11 mouse cellular contexts compared by ENCODE assay signal in genomic region chr14:55883663-55884062, GRCm38 (mm10). TPM values are rescaled to one million over a fixed set of nuclear protein-coding genes. Genes with fewer than 3 reads are reported as not detected.
DNase-seq lines count a peak whose midpoint lies in the region; ATAC-seq and TF ChIP-seq lines count a peak whose summit lies in the region.
"Had no signal": no experiment of that assay in that cellular context is flagged by ENCODE, and none has a peak within 500 bp of the region (broad histone marks: within the 10 kb centered on the region; RNA-seq: fewer than 3 reads in every experiment).

No protein-coding gene starts in this region.

- H3K36me3 ChIP-seq in heart, embryonic 10.5 days = peaks cover 27% of the 10 kb centered on the region
- peaks cover 5% of the 10 kb centered on the region; the same call in 1 of the 2 replicates for H3K36me3 ChIP-seq in heart, adult 2 months (ENCODE audit: control insufficient read depth, insufficient read depth, low read length)
- H3K36me3 ChIP-seq in lung, embryonic 16.5 days (ENCODE audit: control insufficient read depth, insufficient read depth, low read length) = peaks cover 15% of the 10 kb centered on the region
- peaks cover 11% of the 10 kb centered on the region; the same call in 1 of the 2 replicates for H3K36me3 ChIP-seq in lung, postnatal 0 days (ENCODE audit: insufficient read depth, low read length)
- peaks cover 27% of the 10 kb centered on the region for H3K36me3 ChIP-seq in limb, embryonic 10.5 days
- H3K36me3 ChIP-seq in stomach, embryonic 15.5 days = peaks cover 19% of the 10 kb centered on the region; the same call in 1 of the 2 replicates

- TF ChIP-seq CTCF in heart, adult 2 months (IDR thresholded peaks at IDR 0.05) = no peak
- TF ChIP-seq CTCF in lung, postnatal 0 days (IDR thresholded peaks at IDR 0.05) = no peak

- WGBS in heart, embryonic 10.5 days = 89% methylated on average over 12 of the region's 12 CpGs
- WGBS in heart, adult 2 months = 91% methylated on average over 12 of the region's 12 CpGs
- 82% methylated on average over 12 of the region's 12 CpGs for WGBS in lung, embryonic 16.5 days
- WGBS in lung, postnatal 0 days = 85% methylated on average over 12 of the region's 12 CpGs
- 92% methylated on average over 12 of the region's 12 CpGs for WGBS in limb, embryonic 10.5 days
- 90% methylated on average over 12 of the region's 12 CpGs for WGBS in stomach, embryonic 15.5 days

- H3K9ac ChIP-seq in heart, adult 2 months (ENCODE audit: low read depth, low read length) = no peak overlapping the region
- no peak overlapping the region for H3K9ac ChIP-seq in lung, embryonic 16.5 days (ENCODE audit: low read length)
- no peak overlapping the region for H3K9ac ChIP-seq in lung, postnatal 0 days (replicated peaks; ENCODE audit: low read depth)
- H3K9ac ChIP-seq in stomach, embryonic 15.5 days = no peak overlapping the region

- H3K4me1 ChIP-seq in heart, embryonic 10.5 days = peaks cover 51% of the 10 kb centered on the region
- peaks cover 11% of the 10 kb centered on the region for H3K4me1 ChIP-seq in heart, adult 2 months (ENCODE audit: control insufficient read depth, insufficient read depth, low read length)
- H3K4me1 ChIP-seq in lung, embryonic 16.5 days (replicated peaks; ENCODE audit: control insufficient read depth, insufficient read depth, low read length) = peaks cover 22% of the 10 kb centered on the region
- H3K4me1 ChIP-seq in lung, postnatal 0 days (ENCODE audit: insufficient read depth, low read depth, low read length) = peaks cover 16% of the 10 kb centered on the region; the same call in 1 of the 2 replicates
- peaks cover 57% of the 10 kb centered on the region for H3K4me1 ChIP-seq in limb, embryonic 10.5 days
- H3K4me1 ChIP-seq in stomach, embryonic 15.5 days = peaks cover 32% of the 10 kb centered on the region

- H3K79me2 ChIP-seq in heart, adult 2 months (replicated peaks; ENCODE audit: control insufficient read depth, insufficient read depth, low read length) = 0 out of 2 replicates have a peak, but pooled peaks cover 1% of the 10 kb centered on the region

- no peak for TF ChIP-seq POLR2A in heart, adult 2 months (IDR thresholded peaks at IDR 0.05; ENCODE audit: insufficient read depth, low read depth, low read length)

- DNase-seq in heart, embryonic 10.5 days (ENCODE audit: low spot score) = no peak
- no peak for DNase-seq in heart, adult 2 months
- no peak for DNase-seq in lung, postnatal 0 days (ENCODE audit: low spot score)
- no peak for DNase-seq in limb, embryonic 10.5 days (ENCODE audit: low spot score)
- no peak for DNase-seq in gastrocnemius, postnatal 36 days
- no peak for DNase-seq in MN1 (ENCODE audit: low spot score)

- no peak for TF ChIP-seq EP300 in heart, adult 2 months (IDR thresholded peaks at IDR 0.05; ENCODE audit: insufficient read depth, low read depth, low read length)
- no peak for TF ChIP-seq EP300 in lung, postnatal 0 days (IDR thresholded peaks at IDR 0.05)

- intact Hi-C loops in heart, adult 2 months (cut with DNase I) = loop anchor here (10.0 kb wide), 1 partner anchor 209 kb away; the partner anchor contains the start of genes Gmpr2 and Nedd8
- intact Hi-C loops in gastrocnemius, postnatal 36 days (cut with DNase I) = no loop called here

- H3K4me3 ChIP-seq in heart, embryonic 10.5 days = peak overlapping the region; percentile 76; the same call in 1 of the 2 replicates
- no peak overlapping the region for H3K4me3 ChIP-seq in heart, adult 2 months
- no peak overlapping the region for H3K4me3 ChIP-seq in lung, embryonic 16.5 days (ENCODE audit: low read length)
- no peak overlapping the region for H3K4me3 ChIP-seq in lung, postnatal 0 days (ENCODE audit: low read depth, low read length)
- H3K4me3 ChIP-seq in limb, embryonic 10.5 days = no peak overlapping the region
- H3K4me3 ChIP-seq in stomach, embryonic 15.5 days (replicated peaks) = no peak overlapping the region

- no peaks in the 10 kb centered on the region for H3K27me3 ChIP-seq in heart, embryonic 10.5 days (ENCODE audit: insufficient read depth, poor library complexity, severe bottlenecking)
- no peaks in the 10 kb centered on the region for H3K27me3 ChIP-seq in heart, adult 2 months (ENCODE audit: control insufficient read depth, insufficient read depth, low read length)
- H3K27me3 ChIP-seq in lung, embryonic 16.5 days (ENCODE audit: control insufficient read depth, insufficient read depth, low read depth, low read length) = no peaks in the 10 kb centered on the region
- H3K27me3 ChIP-seq in lung, postnatal 0 days (replicated peaks; ENCODE audit: insufficient read depth, low read length) = no peaks in the 10 kb centered on the region
- H3K27me3 ChIP-seq in limb, embryonic 10.5 days (ENCODE audit: low read depth, poor library complexity, severe bottlenecking) = no peaks in the 10 kb centered on the region
- H3K27me3 ChIP-seq in stomach, embryonic 15.5 days (replicated peaks) = no peaks in the 10 kb centered on the region

- H3K9me3 ChIP-seq in heart, embryonic 10.5 days = no peaks in the 10 kb centered on the region
- H3K9me3 ChIP-seq in lung, embryonic 16.5 days (ENCODE audit: control insufficient read depth, low read length) = no peaks in the 10 kb centered on the region
- no peaks in the 10 kb centered on the region for H3K9me3 ChIP-seq in lung, postnatal 0 days (ENCODE audit: low read length)
- H3K9me3 ChIP-seq in limb, embryonic 10.5 days (replicated peaks) = no peaks in the 10 kb centered on the region
- H3K9me3 ChIP-seq in stomach, embryonic 15.5 days = no peaks in the 10 kb centered on the region

- no peak overlapping the region for H3K4me2 ChIP-seq in lung, embryonic 16.5 days (ENCODE audit: low read depth, low read length)
- H3K4me2 ChIP-seq in lung, postnatal 0 days (replicated peaks; ENCODE audit: low read depth, low read length) = no peak overlapping the region
- no peak overlapping the region for H3K4me2 ChIP-seq in stomach, embryonic 15.5 days

- peak overlapping the region; percentile 96 for H3K27ac ChIP-seq in heart, embryonic 10.5 days
- no peak overlapping the region for H3K27ac ChIP-seq in heart, adult 2 months
- H3K27ac ChIP-seq in lung, embryonic 16.5 days (ENCODE audit: low read length) = peak overlapping the region; percentile 99
- no peak overlapping the region for H3K27ac ChIP-seq in lung, postnatal 0 days (ENCODE audit: low read length)
- H3K27ac ChIP-seq in limb, embryonic 10.5 days = peak overlapping the region; percentile 94
- peak overlapping the region; percentile 97 for H3K27ac ChIP-seq in stomach, embryonic 15.5 days

- ATAC-seq in lung, embryonic 16.5 days (ENCODE audit: low read depth) = no peak
- no peak for ATAC-seq in lung, postnatal 0 days
- ATAC-seq in stomach, embryonic 15.5 days (ENCODE audit: insufficient read depth, low FRiP score, low read depth) = no peak
- ATAC-seq: CD4-positive, CD25-positive, alpha-beta regulatory T cell, adult 4 months had no signal

RNA-seq across cellular contexts. Expression of gene Cbln3, which starts 0.5 kb away (rescaled TPM):
- polyA plus RNA-seq in heart, embryonic 10.5 days (2016; fragmentation: Nextera tagmentation; extraction: Ambion mirVana) = 0.12 and 0.30 TPM in 2 replicates
- total RNA-seq in heart, adult 2 months (2021) = under 1 TPM in 1 of 2 experiments, not detected in 1; 0.18 TPM
- 0.06 TPM in 2 replicates for polyA plus RNA-seq in heart, adult 2 months (2012; rRNA removed)
- 1.1 and 1.2 TPM in 2 replicates for polyA plus RNA-seq in lung, embryonic 16.5 days (2015; fragmentation: Nextera tagmentation; extraction: Ambion mirVana)
- polyA plus RNA-seq in lung, postnatal 0 days (2015; fragmentation: Nextera tagmentation; extraction: Ambion mirVana) = 0.26 and 0.44 TPM in 2 replicates
- polyA plus RNA-seq in limb, embryonic 10.5 days (2016; fragmentation: Nextera tagmentation; extraction: Ambion mirVana) = 0.15 and 0.31 TPM in 2 replicates
- 0.42 and 0.46 TPM in 2 replicates for polyA plus RNA-seq in stomach, embryonic 15.5 days (2015; fragmentation: Nextera tagmentation; extraction: Ambion mirVana)
- total RNA-seq in gastrocnemius, postnatal 36 days (2021) = not detected
- total RNA-seq: gastrocnemius, postnatal 25 days; megakaryocyte progenitor cell, adult 5-6 weeks had no signal
- polyA plus RNA-seq: CD4-positive, CD25-positive, alpha-beta regulatory T cell, adult 4 months had no signal

RNA-seq across cellular contexts. Expression of gene Khnyn, which starts 1.1 kb away (rescaled TPM):
- 18.2 and 23.2 TPM in 2 replicates for polyA plus RNA-seq in heart, embryonic 10.5 days (2016; fragmentation: Nextera tagmentation; extraction: Ambion mirVana)
- total RNA-seq in heart, adult 2 months (2021) = 10 to 100 TPM in 1 of 2 experiments, 1 to 10 TPM in 1; 8.8 to 11.6 TPM
- polyA plus RNA-seq in heart, adult 2 months (2012; rRNA removed) = 9.3 and 13.3 TPM in 2 replicates
- 17.8 and 19.5 TPM in 2 replicates for polyA plus RNA-seq in lung, embryonic 16.5 days (2015; fragmentation: Nextera tagmentation; extraction: Ambion mirVana)
- polyA plus RNA-seq in lung, postnatal 0 days (2015; fragmentation: Nextera tagmentation; extraction: Ambion mirVana) = 10.1 and 11.7 TPM in 2 replicates
- 35.0 and 38.8 TPM in 2 replicates for polyA plus RNA-seq in limb, embryonic 10.5 days (2016; fragmentation: Nextera tagmentation; extraction: Ambion mirVana)
- polyA plus RNA-seq in stomach, embryonic 15.5 days (2015; fragmentation: Nextera tagmentation; extraction: Ambion mirVana) = 16.5 and 18.1 TPM in 2 replicates
- total RNA-seq in gastrocnemius, postnatal 36 days (2021) = 1 to 10 TPM; 6.0 to 7.5 TPM

RNA-seq across cellular contexts. Expression of gene Sdr39u1, which starts 16.4 kb away (rescaled TPM):
- polyA plus RNA-seq in heart, embryonic 10.5 days (2016; fragmentation: Nextera tagmentation; extraction: Ambion mirVana) = 42.4 and 50.3 TPM in 2 replicates
- 100 to 1,000 TPM; 112 to 127 TPM for total RNA-seq in heart, adult 2 months (2021)
- polyA plus RNA-seq in heart, adult 2 months (2012; rRNA removed) = 142 and 156 TPM in 2 replicates
- 55.0 and 55.9 TPM in 2 replicates for polyA plus RNA-seq in lung, embryonic 16.5 days (2015; fragmentation: Nextera tagmentation; extraction: Ambion mirVana)
- polyA plus RNA-seq in lung, postnatal 0 days (2015; fragmentation: Nextera tagmentation; extraction: Ambion mirVana) = 43.0 and 46.3 TPM in 2 replicates
- polyA plus RNA-seq in limb, embryonic 10.5 days (2016; fragmentation: Nextera tagmentation; extraction: Ambion mirVana) = 55.0 and 70.3 TPM in 2 replicates
- 56.0 and 65.7 TPM in 2 replicates for polyA plus RNA-seq in stomach, embryonic 15.5 days (2015; fragmentation: Nextera tagmentation; extraction: Ambion mirVana)
- 100 to 1,000 TPM; 111 to 122 TPM for total RNA-seq in gastrocnemius, postnatal 36 days (2021)

RNA-seq across cellular contexts. Expression of gene Nynrin, which starts 29.9 kb away (rescaled TPM):
- polyA plus RNA-seq in heart, embryonic 10.5 days (2016; fragmentation: Nextera tagmentation; extraction: Ambion mirVana) = 27.1 and 32.7 TPM in 2 replicates
- total RNA-seq in heart, adult 2 months (2021) = 1 to 10 TPM; 6.2 to 6.8 TPM
- 3.5 and 3.8 TPM in 2 replicates for polyA plus RNA-seq in heart, adult 2 months (2012; rRNA removed)
- 16.9 and 18.8 TPM in 2 replicates for polyA plus RNA-seq in lung, embryonic 16.5 days (2015; fragmentation: Nextera tagmentation; extraction: Ambion mirVana)
- polyA plus RNA-seq in lung, postnatal 0 days (2015; fragmentation: Nextera tagmentation; extraction: Ambion mirVana) = 4.2 and 4.7 TPM in 2 replicates
- 31.1 and 44.4 TPM in 2 replicates for polyA plus RNA-seq in limb, embryonic 10.5 days (2016; fragmentation: Nextera tagmentation; extraction: Ambion mirVana)
- 15.4 and 18.5 TPM in 2 replicates for polyA plus RNA-seq in stomach, embryonic 15.5 days (2015; fragmentation: Nextera tagmentation; extraction: Ambion mirVana)
- total RNA-seq in gastrocnemius, postnatal 36 days (2021) = 1 to 10 TPM; 2.1 to 2.7 TPM

Comparison
In these comparisons a context has a peak if more than half of its experiments do, and no peak if none do; other contexts are left out.
1. H3K27ac ChIP-seq: peak in heart, embryonic 10.5 days (single experiment), lung, embryonic 16.5 days (single experiment), limb, embryonic 10.5 days (single experiment) and stomach, embryonic 15.5 days (single experiment); none in heart, adult 2 months (single experiment) and lung, postnatal 0 days (single experiment).